Mouse (Mus musculus) liver, adult 2 months (tissue): ENCODE measurements around the gene Slc15a5. TPM values are rescaled to one million over a fixed set of nuclear protein-coding genes. Genes with fewer than 3 reads are reported as not detected.
"Not testable (repeated sequence)": the region's sequence is repeated elsewhere in the genome, so short reads cannot be mapped to it uniquely, and the experiment has no call there.

Experiments used
- DNase-seq: peaks from one replicate; pipeline ENCODE4 v3.0.0-alpha.2; 2011; ENCODE audit warnings: low read depth, low spot score; ENCODE audit errors: extremely low read depth
- H3K27ac ChIP-seq: fragments of 200-500 bp; replicated peaks from 2 replicates; pipeline ENCODE4 v1.5.1; 2012; ENCODE audit warnings: low read depth, mild to moderate bottlenecking, control low read depth, inconsistent platforms, low read length; ENCODE audit not compliant: insufficient read depth
- H3K27me3 ChIP-seq: fragments of 200-500 bp; 2 replicates; pipeline ENCODE4 v1.6.1; 2012; ENCODE audit warnings: mild to moderate bottlenecking, moderate library complexity, low read length, inconsistent platforms; ENCODE audit not compliant: control insufficient read depth, insufficient read depth
- H3K36me3 ChIP-seq: fragments of 200-500 bp; 2 replicates; pipeline ENCODE4 v1.6.1; 2012; ENCODE audit warnings: low read length, inconsistent platforms; ENCODE audit not compliant: control insufficient read depth, insufficient read depth
- H3K4me1 ChIP-seq: fragments of 200-500 bp; 2 replicates; pipeline ENCODE4 v1.6.1; 2011; ENCODE audit warnings: low read length; ENCODE audit not compliant: control insufficient read depth, insufficient read depth
- H3K4me3 ChIP-seq: fragments of 200-500 bp; 2 replicates; pipeline ENCODE4 v1.5.1; 2011; ENCODE audit warnings: low read depth, mild to moderate bottlenecking, control low read depth, low read length, moderate library complexity; ENCODE audit not compliant: insufficient read depth
- H3K79me2 ChIP-seq: fragments of 200-500 bp; 2 replicates; pipeline ENCODE4 v1.6.1; 2012; ENCODE audit warnings: inconsistent platforms, mild to moderate bottlenecking, low read length, moderate library complexity; ENCODE audit not compliant: control insufficient read depth, insufficient read depth
- H3K9ac ChIP-seq: fragments of 200-500 bp; 2 replicates; pipeline ENCODE4 v1.6.1; 2012; ENCODE audit warnings: low read depth, mild to moderate bottlenecking, control low read depth, inconsistent platforms, low read length
- CTCF ChIP-seq: fragments of 200-500 bp; IDR thresholded peaks from 2 replicates; pipeline ENCODE4 v1.5.1; 2011; ENCODE audit warnings: low read depth, low read length, control low read depth
- POLR2A ChIP-seq: fragments of 200-500 bp; IDR thresholded peaks from 2 replicates; pipeline ENCODE4 v1.6.1; 2011; ENCODE audit warnings: low read length, control low read depth; ENCODE audit not compliant: insufficient read depth; ENCODE audit errors: extremely low read depth
- WGBS: fragments of 180-500 bp; shearing (Covaris S2); methylation state at CpG from one replicate; pipeline ENCODE4 v1.1.7; 2018; 5-methylcytosine and 5-hydroxymethylcytosine counted together
- polyA plus RNA-seq: library from polyadenylated mRNA; depleted of rRNA; stranded (reverse); fragments of >200 nt; gene quantifications from 2 replicates; pipeline ENCODE4 v1.2.3, GENCODE M21; 2012
- total RNA-seq: library from RNA; depleted of rRNA; stranded (reverse); fragments of >200 nt; gene quantifications from 2 replicates; pipeline ENCODE4 v1.2.3, GENCODE M21; 2014

Slc15a5 gene
- total and polyA plus RNA-seq, 2 experiments = 1.0 to 1.1 TPM

DNA sequence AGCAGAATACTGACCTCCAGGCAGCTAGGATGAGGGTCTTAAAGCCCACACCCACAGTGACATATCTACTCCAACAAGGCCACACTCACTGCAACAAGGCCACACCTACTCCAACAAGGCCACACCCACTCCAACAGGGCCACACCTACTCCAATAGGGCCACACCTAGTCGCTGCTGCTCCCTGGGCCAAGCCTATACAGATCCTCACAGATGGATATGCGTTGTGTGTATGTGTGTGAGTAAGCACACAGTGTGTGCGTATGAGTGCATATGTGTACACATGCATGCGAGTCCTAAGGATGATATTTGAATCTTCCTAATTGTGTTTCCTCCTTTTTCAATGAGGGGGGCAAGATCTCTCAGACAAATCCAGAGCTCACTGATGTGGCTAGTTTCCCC lies 22.1 kb upstream of the Slc15a5 start:
- TF ChIP-seq POLR2A = no peak
- TF ChIP-seq CTCF = no peak
- Histone ChIP-seq H3K4me1 (peaks cover 2% of the 10 kb centered on the region; the same call in 1 of the 2 replicates), H3K4me3 (no peak overlapping the region), H3K79me2 (no peaks in the 10 kb centered on the region), H3K27ac (no peak overlapping the region), H3K27me3 (no peaks in the 10 kb centered on the region), H3K9ac (no peak overlapping the region), H3K36me3 (no peaks in the 10 kb centered on the region)
- DNase-seq = no peak
- WGBS = 90% methylated on average over 4 of the region's 4 CpGs

DNA sequence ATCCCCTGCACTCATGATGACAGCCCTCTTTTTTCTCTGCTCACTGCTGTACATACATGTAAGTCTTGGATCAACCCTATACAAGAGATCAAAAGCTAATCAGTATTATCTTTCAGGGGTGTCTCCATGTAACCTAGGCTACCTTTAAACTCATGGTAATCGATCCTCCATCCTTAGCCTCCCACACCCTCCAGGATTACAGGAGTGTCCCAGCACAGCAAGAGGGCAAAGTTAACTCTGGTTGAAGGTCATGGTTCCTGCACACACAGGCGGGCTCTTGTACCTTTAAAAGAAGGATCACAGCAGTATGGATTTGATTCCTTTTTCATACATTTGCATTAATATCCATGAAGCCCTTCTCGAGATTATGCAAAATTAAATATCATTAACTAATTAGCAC lies 19.9 kb upstream of the Slc15a5 start:
- no peaks in the 10 kb centered on the region for H3K36me3 ChIP-seq
- WGBS = 25% methylated on average over 3 of the region's 3 CpGs

GRCm38 (mm10) chr6:138095060-138095459 lies 15.3 kb upstream of the Slc15a5 start:
- Histone ChIP-seq H3K79me2 (no peaks in the 10 kb centered on the region), H3K9ac (no peak overlapping the region), H3K27me3 (no peaks in the 10 kb centered on the region), H3K4me3 (no peak overlapping the region), H3K4me1 (peaks cover 6% of the 10 kb centered on the region; the same call in 1 of the 2 replicates), H3K36me3 (no peaks in the 10 kb centered on the region), H3K27ac (no peak overlapping the region)
- DNase-seq = no peak
- 91% methylated on average over 3 of the region's 3 CpGs for WGBS
- TF ChIP-seq POLR2A (no peak), CTCF (no peak)

More for the DNA sequence above, 19.9 kb upstream of the Slc15a5 start:
- no peak overlapping the region for H3K4me3 ChIP-seq
- TF ChIP-seq POLR2A = no peak
- TF ChIP-seq CTCF = no peak
- peak; percentile 84 for DNase-seq
- H3K4me1 ChIP-seq = peaks cover 6% of the 10 kb centered on the region; the same call in 1 of the 2 replicates
- H3K27me3 ChIP-seq = no peaks in the 10 kb centered on the region
- H3K27ac ChIP-seq = 0 out of 2 replicates have a peak overlapping the region, but pooled peaks have one; percentile 37
- H3K79me2 ChIP-seq = no peaks in the 10 kb centered on the region
- H3K9ac ChIP-seq = no peak overlapping the region

- Histone ChIP-seq H3K79me2 (no peaks in the 10 kb centered on the region), H3K4me3 (no peak overlapping the region), H3K36me3 (no peaks in the 10 kb centered on the region), H3K4me1 (peaks cover 4% of the 10 kb centered on the region; the same call in 1 of the 2 replicates), H3K27ac (no peak overlapping the region), H3K9ac (no peak overlapping the region), H3K27me3 (no peaks in the 10 kb centered on the region)
- TF ChIP-seq POLR2A (no peak), CTCF (no peak)
- DNase-seq = no peak
- WGBS = 92% methylated on average over 7 of the region's 7 CpGs
Measured at GRCm38 (mm10) chr6:138092432-138092831, 12.7 kb upstream of the Slc15a5 start.

- Histone ChIP-seq H3K27me3 (no peaks in the 10 kb centered on the region), H3K79me2 (no peaks in the 10 kb centered on the region), H3K4me1 (no peaks in the 10 kb centered on the region), H3K36me3 (no peaks in the 10 kb centered on the region), H3K4me3 (no peak overlapping the region), H3K9ac (no peak overlapping the region), H3K27ac (no peak overlapping the region)
- TF ChIP-seq CTCF (no peak), POLR2A (no peak)
- WGBS = 65% methylated on average over 8 of the region's 8 CpGs
- DNase-seq = no peak
Measured at GRCm38 (mm10) chr6:138089084-138089483, 9.4 kb upstream of the Slc15a5 start.

DNA sequence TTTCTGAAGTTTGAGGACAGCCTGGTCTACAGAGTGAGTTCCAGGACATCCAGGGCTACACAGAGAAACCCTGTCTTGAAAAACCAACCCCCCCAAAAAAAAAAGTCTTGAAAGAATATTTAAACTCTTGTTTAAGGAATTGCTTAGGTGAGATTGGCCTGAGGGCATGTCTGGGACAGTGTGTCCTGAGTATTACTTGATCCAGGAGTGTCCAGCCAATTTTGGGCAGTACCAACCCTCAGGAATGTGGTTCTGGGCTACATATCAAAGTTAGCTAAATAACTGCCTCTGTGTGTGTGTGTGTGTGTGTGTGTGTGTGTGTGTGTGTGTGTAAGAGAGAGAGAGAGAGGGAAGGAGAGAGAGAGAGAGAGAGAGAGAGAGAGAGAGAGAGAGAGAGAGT lies 6.7 kb upstream of the Slc15a5 start:
- not testable (repeated sequence) for H3K79me2 ChIP-seq, H3K9ac ChIP-seq, H3K4me3 ChIP-seq, H3K27me3 ChIP-seq, H3K4me1 ChIP-seq, H3K36me3 ChIP-seq, H3K27ac ChIP-seq
- peak; percentile 57 for DNase-seq
